Mouse (Mus musculus) limb, embryonic 15.5 days (tissue): ENCODE measurements around the gene Abca13. TPM values are rescaled to one million over a fixed set of nuclear protein-coding genes. Genes with fewer than 3 reads are reported as not detected.
"Not testable (repeated sequence)": the region's sequence is repeated elsewhere in the genome, so short reads cannot be mapped to it uniquely, and the experiment has no call there.

ENCODE experiments used
- ATAC-seq: fragments of 200-750 bp; cut with Nextera tagmentation; 2 replicates; pipeline ENCODE4 v1.8.0; 2017; ENCODE audit warnings: low read depth, moderate TSS enrichment; ENCODE audit not compliant: insufficient number of reproducible peaks, low FRiP score, low TSS enrichment
- H3K27ac ChIP-seq: fragments of 300-500 bp; sonication (generic); 2 replicates; pipeline ENCODE4 v1.5.1; 2015; ENCODE audit warnings: moderate library complexity, mild to moderate bottlenecking, inconsistent platforms
- H3K27me3 ChIP-seq: fragments of 300-500 bp; sonication (generic); 2 replicates; pipeline ENCODE4 v1.6.1; 2015; ENCODE audit warnings: inconsistent platforms
- H3K36me3 ChIP-seq: fragments of 300-500 bp; sonication (generic); 2 replicates; pipeline ENCODE4 v1.6.1; 2015; ENCODE audit warnings: inconsistent platforms
- H3K4me1 ChIP-seq: fragments of 300-500 bp; sonication (generic); 2 replicates; pipeline ENCODE4 v1.6.1; 2015; ENCODE audit warnings: inconsistent platforms
- H3K4me2 ChIP-seq: fragments of 300-500 bp; sonication (generic); 2 replicates; pipeline ENCODE4 v1.6.1; 2015; ENCODE audit warnings: mild to moderate bottlenecking, inconsistent platforms
- H3K4me3 ChIP-seq: fragments of 300-500 bp; sonication (generic); 2 replicates; pipeline ENCODE4 v1.5.1; 2015; ENCODE audit warnings: mild to moderate bottlenecking, inconsistent platforms
- H3K9ac ChIP-seq: fragments of 300-500 bp; sonication (generic); 2 replicates; pipeline ENCODE4 v1.6.1; 2015; ENCODE audit warnings: inconsistent platforms
- H3K9me3 ChIP-seq: fragments of 300-500 bp; sonication (generic); 2 replicates; pipeline ENCODE4 v1.6.1; 2016; ENCODE audit warnings: inconsistent platforms
- WGBS: fragments of 180-500 bp; shearing (Covaris S2); methylation state at CpG from one replicate; pipeline ENCODE4 v1.1.7; 2015; 5-methylcytosine and 5-hydroxymethylcytosine counted together
- polyA plus RNA-seq: library from polyadenylated mRNA; unstranded; fragments of >200 nt; fragmentation: Nextera tagmentation; extraction: Ambion mirVana; gene quantifications from 2 replicates; pipeline ENCODE4 v1.2.1, GENCODE M21; 2015

The Abca13 gene
- polyA plus RNA-seq, 1 experiment from 2014 or later: 0.03 TPM

GRCm38 (mm10) chr11:9199868-9200267, 8.1 kb downstream of the Abca13 start:
- Histone ChIP-seq H3K9me3 (no peaks in the 10 kb centered on the region), H3K27ac (no peak overlapping the region), H3K4me1 (no peaks in the 10 kb centered on the region), H3K27me3 (no peaks in the 10 kb centered on the region), H3K4me2 (no peak overlapping the region), H3K9ac (no peak overlapping the region), H3K36me3 (no peaks in the 10 kb centered on the region), H3K4me3 (no peak overlapping the region)
- ATAC-seq: no peak
- 73% methylated on average over 2 of the region's 2 CpGs for WGBS

- Histone ChIP-seq H3K9ac (no peak overlapping the region), H3K36me3 (no peaks in the 10 kb centered on the region), H3K27me3 (no peaks in the 10 kb centered on the region), H3K27ac (no peak overlapping the region), H3K4me3 (no peak overlapping the region), H3K4me2 (no peak overlapping the region), H3K4me1 (no peaks in the 10 kb centered on the region), H3K9me3 (no peaks in the 10 kb centered on the region)
- ATAC-seq: no peak
- WGBS: 47% methylated on average over 8 of the region's 8 CpGs
These were observed 19.0 kb downstream of the Abca13 start for GRCm38 (mm10) chr11:9210707-9211106.

- Histone ChIP-seq H3K27ac (no peak overlapping the region), H3K9ac (no peak overlapping the region), H3K4me3 (no peak overlapping the region), H3K9me3 (no peaks in the 10 kb centered on the region), H3K4me1 (0 out of 2 replicates have a peak, but pooled peaks cover 3% of the 10 kb centered on the region), H3K27me3 (no peaks in the 10 kb centered on the region), H3K4me2 (no peak overlapping the region), H3K36me3 (no peaks in the 10 kb centered on the region)
- 72% methylated on average over 9 of the region's 9 CpGs for WGBS
- ATAC-seq: no peak
These were observed 21.8 kb downstream of the Abca13 start for GRCm38 (mm10) chr11:9213580-9213979.

GRCm38 (mm10) chr11:9216252-9216651, 24.5 kb downstream of the Abca13 start:
- ATAC-seq: no peak; the same call in 1 of the 2 replicates
- no peak overlapping the region for H3K4me2 ChIP-seq
- 31% methylated on average over 4 of the region's 4 CpGs for WGBS

GRCm38 (mm10) chr11:9220501-9220900, 28.8 kb downstream of the Abca13 start:
- Histone ChIP-seq H3K4me1 (0 out of 2 replicates have a peak, but pooled peaks cover 3% of the 10 kb centered on the region), H3K4me2 (no peak overlapping the region), H3K36me3 (no peaks in the 10 kb centered on the region), H3K4me3 (no peak overlapping the region), H3K27ac (no peak overlapping the region), H3K9me3 (no peaks in the 10 kb centered on the region), H3K9ac (no peak overlapping the region), H3K27me3 (no peaks in the 10 kb centered on the region)
- WGBS: 81% methylated on average over 3 of the region's 3 CpGs
- no peak for ATAC-seq

More at GRCm38 (mm10) chr11:9216252-9216651, 24.5 kb downstream of the Abca13 start:
- no peaks in the 10 kb centered on the region for H3K9me3 ChIP-seq
- H3K27ac ChIP-seq: no peak overlapping the region
- H3K27me3 ChIP-seq: no peaks in the 10 kb centered on the region
- no peak overlapping the region for H3K9ac ChIP-seq
- no peaks in the 10 kb centered on the region for H3K36me3 ChIP-seq
- 0 out of 2 replicates have a peak, but pooled peaks cover 3% of the 10 kb centered on the region for H3K4me1 ChIP-seq
- no peak overlapping the region for H3K4me3 ChIP-seq

GRCm38 (mm10) chr11:9221646-9222045, 29.9 kb downstream of the Abca13 start:
- Histone ChIP-seq H3K4me2 (no peak overlapping the region), H3K36me3 (no peaks in the 10 kb centered on the region), H3K4me3 (no peak overlapping the region), H3K4me1 (no peaks in the 10 kb centered on the region), H3K27me3 (no peaks in the 10 kb centered on the region), H3K27ac (no peak overlapping the region), H3K9me3 (no peaks in the 10 kb centered on the region), H3K9ac (no peak overlapping the region)
- no peak for ATAC-seq
- 98% methylated on average over 1 of the region's 1 CpGs for WGBS

GRCm38 (mm10) chr11:9226399-9226798, 34.7 kb downstream of the Abca13 start:
- H3K4me3 ChIP-seq: no peak overlapping the region
- WGBS: 75% methylated on average over 4 of the region's 4 CpGs
- no peak overlapping the region for H3K4me2 ChIP-seq
- no peak for ATAC-seq
- H3K36me3 ChIP-seq: no peaks in the 10 kb centered on the region
- no peaks in the 10 kb centered on the region for H3K27me3 ChIP-seq
- no peak overlapping the region for H3K9ac ChIP-seq
- H3K27ac ChIP-seq: no peak overlapping the region
- H3K9me3 ChIP-seq: no peaks in the 10 kb centered on the region
- no peaks in the 10 kb centered on the region for H3K4me1 ChIP-seq

GRCm38 (mm10) chr11:9249627-9250026, 57.9 kb downstream of the Abca13 start:
- 80% methylated on average over 5 of the region's 5 CpGs for WGBS
- not testable (repeated sequence) for H3K36me3 ChIP-seq, H3K4me1 ChIP-seq, H3K4me2 ChIP-seq, H3K9ac ChIP-seq, H3K9me3 ChIP-seq, ATAC-seq, H3K4me3 ChIP-seq, H3K27ac ChIP-seq, H3K27me3 ChIP-seq

- not testable (repeated sequence) for H3K36me3 ChIP-seq, H3K4me1 ChIP-seq, H3K27me3 ChIP-seq, H3K4me3 ChIP-seq, H3K9ac ChIP-seq, H3K9me3 ChIP-seq, H3K27ac ChIP-seq, ATAC-seq, H3K4me2 ChIP-seq
- 62% methylated on average over 3 of the region's 3 CpGs for WGBS
These were observed 71.3 kb downstream of the Abca13 start for GRCm38 (mm10) chr11:9263072-9263471.

- Histone ChIP-seq H3K9ac (no peak overlapping the region), H3K27ac (no peak overlapping the region), H3K4me1 (no peaks in the 10 kb centered on the region), H3K9me3 (no peaks in the 10 kb centered on the region), H3K36me3 (no peaks in the 10 kb centered on the region), H3K27me3 (no peaks in the 10 kb centered on the region), H3K4me2 (no peak overlapping the region), H3K4me3 (no peak overlapping the region)
- WGBS: 66% methylated on average over 3 of the region's 3 CpGs
- ATAC-seq: no peak
These were observed 77.3 kb downstream of the Abca13 start for GRCm38 (mm10) chr11:9269090-9269489.

GRCm38 (mm10) chr11:9285204-9285603, 93.5 kb downstream of the Abca13 start:
- H3K9ac ChIP-seq: no peak overlapping the region
- no peaks in the 10 kb centered on the region for H3K27me3 ChIP-seq
- H3K9me3 ChIP-seq: no peaks in the 10 kb centered on the region
- H3K4me2 ChIP-seq: no peak overlapping the region
- H3K36me3 ChIP-seq: no peaks in the 10 kb centered on the region
- no peak for ATAC-seq
- no peak overlapping the region for H3K4me3 ChIP-seq
- WGBS: 78% methylated on average over 3 of the region's 3 CpGs
- H3K4me1 ChIP-seq: no peaks in the 10 kb centered on the region
- no peak overlapping the region for H3K27ac ChIP-seq

- H3K27ac ChIP-seq: no peak overlapping the region
- no peaks in the 10 kb centered on the region for H3K36me3 ChIP-seq
- ATAC-seq: no peak
- no peak overlapping the region for H3K4me3 ChIP-seq
- WGBS: 79% methylated on average over 3 of the region's 3 CpGs
- no peaks in the 10 kb centered on the region for H3K9me3 ChIP-seq
- H3K4me1 ChIP-seq: no peaks in the 10 kb centered on the region
- no peaks in the 10 kb centered on the region for H3K27me3 ChIP-seq
- no peak overlapping the region for H3K9ac ChIP-seq
- no peak overlapping the region for H3K4me2 ChIP-seq
These were observed 94.0 kb downstream of the Abca13 start for GRCm38 (mm10) chr11:9285759-9286158.

GRCm38 (mm10) chr11:9291168-9291567, 99.4 kb downstream of the Abca13 start:
- no peak for ATAC-seq
- Histone ChIP-seq H3K36me3 (no peaks in the 10 kb centered on the region), H3K27ac (no peak overlapping the region), H3K4me2 (no peak overlapping the region), H3K9ac (no peak overlapping the region), H3K9me3 (no peaks in the 10 kb centered on the region), H3K4me3 (no peak overlapping the region), H3K27me3 (no peaks in the 10 kb centered on the region), H3K4me1 (no peaks in the 10 kb centered on the region)
- 74% methylated on average over 7 of the region's 7 CpGs for WGBS
